Mouse (Mus musculus) cerebellum, adult 18-20 months (tissue): Measurements from ENCODE around the gene A4galt.

Experiments used
- DNase-seq, 2 experiments: peaks; one replicate each; pipeline ENCODE4 v3.0.0; 2021

The A4galt gene

GRCm38 (mm10) chr15:83265269-83265668 lies 13.7 kb upstream of the A4galt start:
- no peak for DNase-seq

GRCm38 (mm10) chr15:83263405-83263804 lies 11.8 kb upstream of the A4galt start:
- DNase-seq, result no peak

GRCm38 (mm10) chr15:83257906-83258305 lies 6.3 kb upstream of the A4galt start:
- DNase-seq, result no peak

- DNase-seq, result no peak
Measured at GRCm38 (mm10) chr15:83256491-83256890, 4.9 kb upstream of the A4galt start.

- DNase-seq, result no peak
Measured at GRCm38 (mm10) chr15:83255944-83256343, 4.4 kb upstream of the A4galt start.

- DNase-seq, result no peak
Measured at GRCm38 (mm10) chr15:83255191-83255782, 3.7 kb upstream of the A4galt start.

- no peak for DNase-seq
Measured at GRCm38 (mm10) chr15:83254372-83255070, 2.9 kb upstream of the A4galt start.

GRCm38 (mm10) chr15:83252060-83252459 lies 486 bp upstream of the A4galt start:
- no peak for DNase-seq

- no peak for DNase-seq
Measured at GRCm38 (mm10) chr15:83250651-83251175, 861 bp downstream of the A4galt start.

- DNase-seq, result no peak
Measured at GRCm38 (mm10) chr15:83249535-83250287, 1.9 kb downstream of the A4galt start.

- no peak for DNase-seq
Measured at GRCm38 (mm10) chr15:83248236-83248844, 3.2 kb downstream of the A4galt start.

- DNase-seq, result no peak
Measured at GRCm38 (mm10) chr15:83244371-83244770, 7.2 kb downstream of the A4galt start.

- DNase-seq, result no peak
Measured at GRCm38 (mm10) chr15:83241961-83242680, 9.5 kb downstream of the A4galt start.

GRCm38 (mm10) chr15:83241497-83241896 lies 10.1 kb downstream of the A4galt start:
- no peak for DNase-seq

GRCm38 (mm10) chr15:83237460-83238243 lies 13.9 kb downstream of the A4galt start:
- DNase-seq, result no peak

GRCm38 (mm10) chr15:83236824-83237223 lies 14.8 kb downstream of the A4galt start:
- no peak for DNase-seq

GRCm38 (mm10) chr15:83233219-83233992 lies 18.2 kb downstream of the A4galt start:
- peak; percentile 79 to 81 for DNase-seq

GRCm38 (mm10) chr15:83227559-83227958 lies 24.0 kb downstream of the A4galt start:
- DNase-seq, result no peak

- no peak for DNase-seq
Measured at GRCm38 (mm10) chr15:83226871-83227270, 24.7 kb downstream of the A4galt start.

GRCm38 (mm10) chr15:83226066-83226834 lies 25.3 kb downstream of the A4galt start:
- DNase-seq, result no peak
